Mouse (Mus musculus) embryo, embryonic 11 days (tissue): Measurements from ENCODE around the gene Adgrl4.
A peak's percentile ranks its signal among the peaks of the same experiment; 100 is the strongest.

Experiments
- DNase-seq: peaks from one replicate; pipeline ENCODE4 v3.0.0-alpha.2; 2015

The Adgrl4 gene

DNA sequence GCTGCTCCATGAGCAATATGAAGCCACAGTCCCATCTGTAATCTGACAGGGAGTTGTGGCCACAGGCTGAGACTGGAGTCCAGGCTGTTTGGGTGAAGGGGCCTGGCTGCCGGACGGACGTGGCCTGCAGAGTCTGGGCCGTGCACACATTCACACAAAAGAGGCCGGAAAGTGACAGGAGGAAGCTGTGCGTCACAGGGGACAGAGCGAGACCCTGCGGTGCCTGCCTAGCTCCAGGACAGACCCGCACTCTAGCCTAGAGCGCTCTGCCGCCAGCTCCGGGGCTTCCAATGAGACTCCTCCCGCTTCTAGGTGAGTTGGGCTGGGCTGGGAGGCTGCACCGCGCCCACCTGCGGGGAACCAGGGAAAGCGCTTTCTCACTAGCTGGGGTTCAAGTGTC, at the start of gene Adgrl4:
Gene Adgrl4 (plus strand): TSS at position 195 of the 400 bp plus-strand sequence.
- peak; percentile 62 for DNase-seq

DNA sequence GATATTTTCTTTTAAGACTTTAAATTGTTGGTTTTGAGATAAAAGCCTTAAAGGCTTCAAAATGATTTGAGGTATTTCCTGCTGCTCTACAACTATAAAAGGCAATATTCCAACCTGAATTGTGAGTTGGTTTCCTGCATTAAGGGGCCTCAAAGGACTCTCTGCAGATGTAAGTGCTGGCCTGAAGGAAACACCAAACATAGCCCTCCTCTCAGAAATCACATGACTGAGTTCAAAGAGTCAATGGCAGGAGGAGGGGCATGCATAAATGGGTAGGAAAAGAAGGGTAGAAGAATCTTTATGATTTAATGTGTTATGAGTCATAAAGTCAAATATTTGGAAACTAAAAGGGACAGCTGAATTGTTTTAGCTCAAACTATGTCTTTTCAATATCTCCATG, 46.8 kb upstream of the Adgrl4 start:
- no peak for DNase-seq

- DNase-seq = no peak
These were observed 44.8 kb upstream of the Adgrl4 start for GRCm38 (mm10) chr3:151392891-151393290.

DNA sequence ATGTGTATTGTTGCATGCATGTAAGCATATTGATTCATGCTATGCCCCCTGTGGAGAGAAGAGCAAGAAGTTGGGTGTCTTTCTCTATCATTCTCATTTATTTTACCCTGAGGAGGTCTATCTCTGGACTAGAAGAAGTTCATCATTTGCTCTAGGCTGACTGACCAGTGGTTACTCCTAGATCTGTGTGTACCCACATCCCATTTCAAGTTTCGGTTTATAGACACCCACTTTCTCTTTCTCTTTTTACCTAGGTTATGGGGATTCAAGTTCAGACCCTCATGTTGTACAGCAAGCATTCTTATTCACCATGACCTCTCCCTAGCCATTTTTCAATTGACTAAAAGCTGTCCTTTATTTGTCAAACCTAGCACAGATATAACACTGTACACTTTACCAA, 44.4 kb upstream of the Adgrl4 start:
- no peak for DNase-seq

GRCm38 (mm10) chr3:151399270-151399669, 38.4 kb upstream of the Adgrl4 start:
- no peak for DNase-seq

DNA sequence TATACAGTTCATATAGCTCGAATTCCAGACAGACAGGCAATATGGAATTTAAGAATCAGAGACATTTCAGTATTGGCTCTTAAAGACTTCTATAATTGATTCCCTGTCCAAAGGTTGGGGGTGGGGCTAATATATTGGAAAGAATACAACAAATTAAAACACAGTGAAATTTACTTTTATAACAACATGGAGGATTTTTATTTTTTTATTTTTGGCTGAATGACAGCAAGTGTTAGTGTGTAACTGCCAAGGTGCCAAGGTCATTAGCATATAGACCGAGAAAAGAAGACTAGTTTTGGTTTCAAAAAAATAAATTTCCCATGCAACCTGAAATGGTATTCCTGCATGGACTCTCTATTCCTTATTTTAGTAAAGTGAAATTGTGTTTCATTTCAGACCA, 26.7 kb upstream of the Adgrl4 start:
- DNase-seq = no peak

- DNase-seq = no peak
These were observed 26.2 kb upstream of the Adgrl4 start for GRCm38 (mm10) chr3:151411488-151411887.

GRCm38 (mm10) chr3:151416931-151417330, 20.8 kb upstream of the Adgrl4 start:
- DNase-seq = no peak

DNA sequence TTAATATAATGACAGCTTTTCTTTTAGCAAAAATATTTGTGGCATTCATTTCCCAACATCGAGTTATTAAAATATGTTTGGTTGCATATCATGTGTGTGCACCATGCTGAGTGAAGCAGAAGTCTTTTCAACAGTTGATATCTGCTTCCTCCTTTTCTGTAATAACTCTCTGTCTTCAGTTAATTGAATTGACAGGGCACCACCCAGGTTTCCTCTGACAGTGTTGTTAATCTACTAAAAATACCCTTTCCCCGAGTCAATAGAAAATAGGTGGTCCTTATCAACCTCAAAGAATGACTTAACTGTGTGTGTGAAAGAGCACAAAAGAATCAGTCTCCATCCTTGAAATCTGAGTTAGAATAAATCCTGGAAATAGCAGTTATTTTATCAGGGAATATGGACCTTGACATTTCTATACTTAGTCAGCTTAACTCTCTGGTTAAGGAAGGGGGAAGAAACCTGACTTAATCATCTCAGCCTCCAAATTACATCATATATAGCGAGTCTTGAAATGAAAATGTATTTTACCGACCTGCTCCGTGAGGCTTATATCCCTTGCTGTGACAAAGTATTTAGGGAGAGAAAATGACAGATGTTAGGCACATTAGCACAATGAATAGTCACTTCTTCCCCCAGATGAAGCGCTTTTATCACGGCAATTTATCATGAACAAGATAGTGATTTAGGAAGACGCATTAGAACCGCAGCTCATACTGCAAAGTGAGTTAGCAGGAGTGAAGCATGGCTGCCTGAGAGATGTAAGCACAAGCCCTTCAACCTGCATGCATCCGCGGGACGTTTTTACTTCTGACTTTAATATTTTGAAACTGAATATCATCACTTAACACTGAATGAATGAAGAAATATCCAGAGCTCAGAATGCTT, 19.8 kb upstream of the Adgrl4 start:
- no peak for DNase-seq

DNA sequence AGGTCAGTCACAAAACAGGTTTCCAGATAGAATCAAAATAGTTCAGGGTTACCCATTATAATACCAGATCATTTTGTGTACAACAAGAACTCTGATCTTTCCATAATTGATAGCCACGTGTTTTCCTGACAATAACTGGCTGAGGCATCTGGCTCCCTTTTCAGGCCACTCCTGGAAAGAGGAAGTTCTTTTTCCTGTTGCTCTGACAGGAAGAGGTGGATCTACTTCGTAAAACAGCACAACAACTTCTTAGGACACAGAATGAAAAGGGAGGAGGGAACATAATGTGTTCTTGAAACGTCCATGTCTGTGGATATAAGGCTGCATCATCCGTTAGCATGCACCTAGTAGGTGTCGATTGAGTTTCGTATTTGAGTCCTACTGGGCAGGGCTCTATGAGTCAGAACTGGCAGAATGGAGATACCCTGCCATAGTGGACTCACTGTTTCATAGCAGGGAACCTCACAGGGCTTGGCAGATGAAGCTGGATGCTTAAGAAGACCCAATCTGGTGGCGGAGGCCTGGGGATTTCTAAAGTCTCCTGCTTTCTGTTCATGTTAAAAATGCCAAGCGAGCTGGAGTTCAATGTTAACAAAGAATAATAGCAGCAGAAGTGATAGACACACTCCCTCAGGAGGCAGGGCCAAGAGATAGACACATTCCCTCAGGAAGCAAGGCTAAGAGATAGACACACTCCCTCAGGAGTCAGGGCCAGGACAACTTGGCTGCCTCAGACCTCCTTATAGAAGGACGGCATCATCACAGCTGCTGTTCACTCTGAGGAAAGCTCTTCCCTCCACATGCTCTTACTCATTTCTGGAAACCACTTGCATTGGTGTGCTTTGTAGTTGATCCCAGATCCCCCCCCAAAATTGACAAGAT, 13.1 kb upstream of the Adgrl4 start:
- no peak for DNase-seq

DNA sequence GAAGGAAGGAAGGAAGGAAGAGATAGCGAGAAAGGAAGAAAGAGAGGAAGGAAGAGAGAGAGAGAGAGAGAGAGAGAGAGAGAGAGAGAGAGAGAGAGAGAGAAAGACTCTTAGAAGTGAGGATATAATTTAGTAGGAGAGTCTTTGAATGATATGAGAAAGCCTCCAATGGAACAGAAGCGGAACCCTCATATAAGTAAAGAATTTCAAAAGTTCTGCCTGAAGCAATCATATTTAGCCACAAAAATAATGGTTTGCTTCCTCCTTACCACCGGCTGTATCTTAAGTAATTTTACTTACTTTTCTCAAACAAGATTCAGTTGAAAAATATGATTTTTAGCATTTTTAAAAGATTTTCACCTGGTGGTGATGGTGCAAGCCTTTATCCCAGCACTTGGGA, 7.6 kb upstream of the Adgrl4 start:
- DNase-seq = no peak

DNA sequence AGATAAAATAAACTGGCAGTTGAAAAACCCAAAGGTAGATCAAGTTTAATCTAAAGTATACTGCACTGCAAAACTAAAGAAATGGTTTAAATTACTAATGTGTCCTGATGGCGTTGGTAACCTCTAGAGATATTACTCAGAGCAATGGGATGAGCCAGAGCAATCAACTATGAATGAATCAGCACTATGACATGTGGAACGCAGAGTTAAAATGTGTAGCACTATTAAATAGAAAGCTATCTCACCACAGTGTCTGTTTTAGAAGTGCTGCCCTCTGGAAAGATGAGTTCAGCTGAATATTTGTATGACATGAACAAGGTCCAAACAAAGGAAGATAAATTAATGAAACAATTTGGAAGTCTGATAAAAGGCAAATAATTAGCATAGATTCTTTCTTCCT, 6.2 kb upstream of the Adgrl4 start:
- DNase-seq = no peak

DNA sequence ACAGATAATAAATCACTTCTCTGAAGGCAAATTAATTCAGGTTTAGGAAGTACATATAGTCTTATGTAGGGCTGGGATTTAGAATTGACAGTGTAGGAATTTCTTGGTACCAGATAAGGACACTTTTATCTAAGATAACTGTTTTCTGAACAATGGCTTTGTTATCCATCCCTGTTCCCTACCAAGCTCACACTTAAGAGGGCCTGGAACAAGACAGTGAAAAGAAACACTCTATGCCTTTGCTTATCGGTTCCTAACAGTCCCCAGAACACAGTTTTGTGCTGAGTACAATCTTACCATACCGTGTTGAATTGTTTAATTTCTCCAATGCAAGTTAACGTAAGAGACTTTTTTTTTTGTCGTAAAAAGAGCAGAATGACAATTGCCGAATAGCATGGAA, 677 bp downstream of the Adgrl4 start:
- DNase-seq = no peak

- DNase-seq = no peak
These were observed 2.3 kb downstream of the Adgrl4 start for GRCm38 (mm10) chr3:151439976-151440375.

- no peak for DNase-seq
These were observed 4.3 kb downstream of the Adgrl4 start for GRCm38 (mm10) chr3:151442026-151442425.

GRCm38 (mm10) chr3:151443486-151443885, 5.8 kb downstream of the Adgrl4 start:
- DNase-seq = no peak

DNA sequence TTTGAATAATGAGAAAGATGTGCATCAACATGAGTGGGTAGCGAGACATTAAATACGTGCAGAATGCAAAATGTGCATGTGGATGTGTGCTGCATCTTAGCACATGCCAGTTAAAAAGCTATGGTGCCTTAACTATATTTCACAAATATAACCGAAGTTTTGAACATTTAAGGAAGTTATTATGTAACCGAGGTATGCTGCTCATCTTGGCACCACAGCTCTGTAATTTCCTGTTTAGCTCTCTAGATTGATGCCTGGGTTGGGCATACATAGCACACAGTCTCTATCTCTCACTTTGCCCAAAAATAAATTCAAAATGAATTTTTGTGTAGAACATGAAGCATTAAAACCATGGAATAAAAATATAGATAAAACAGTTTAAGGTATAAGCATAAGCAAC, 6.6 kb downstream of the Adgrl4 start:
- DNase-seq = no peak

- no peak for DNase-seq
These were observed 8.2 kb downstream of the Adgrl4 start for GRCm38 (mm10) chr3:151445936-151446335.

GRCm38 (mm10) chr3:151454985-151455701, 17.5 kb downstream of the Adgrl4 start:
- no peak for DNase-seq

DNA sequence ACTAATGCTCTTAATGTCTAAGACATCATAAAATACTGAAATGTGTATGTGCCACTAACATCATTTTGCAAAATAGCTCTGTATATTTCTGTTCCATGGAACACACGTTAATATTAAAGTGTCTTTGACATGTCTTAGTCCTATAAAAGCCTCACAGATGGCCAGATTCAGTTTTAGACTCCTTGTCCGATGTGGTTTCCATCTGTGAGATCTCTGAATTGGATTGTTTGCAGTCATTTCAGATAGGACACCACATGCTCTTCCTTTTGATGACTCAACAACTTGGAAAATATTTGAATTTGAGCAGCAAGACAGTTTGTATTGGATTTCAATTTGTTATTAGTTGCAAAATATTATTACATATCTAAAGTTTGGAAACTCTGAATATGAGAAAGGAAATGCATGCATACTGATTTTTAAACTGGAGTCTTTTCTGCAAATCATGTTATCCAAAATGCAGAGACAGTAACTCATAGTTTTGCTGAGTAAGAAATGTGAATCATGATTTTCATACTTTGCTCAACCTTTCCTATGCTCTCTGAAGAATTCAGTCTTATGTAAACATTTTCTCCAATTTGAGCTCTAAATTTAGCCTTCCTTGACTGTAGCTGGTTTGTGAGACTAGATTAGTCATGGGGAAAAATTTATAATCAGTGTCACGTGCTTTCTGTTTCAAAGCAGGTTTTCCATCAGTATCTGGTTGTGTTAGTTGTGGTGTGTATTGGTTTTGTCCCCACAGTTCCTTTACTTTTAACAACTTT, 21.9 kb downstream of the Adgrl4 start:
- DNase-seq = no peak

DNA sequence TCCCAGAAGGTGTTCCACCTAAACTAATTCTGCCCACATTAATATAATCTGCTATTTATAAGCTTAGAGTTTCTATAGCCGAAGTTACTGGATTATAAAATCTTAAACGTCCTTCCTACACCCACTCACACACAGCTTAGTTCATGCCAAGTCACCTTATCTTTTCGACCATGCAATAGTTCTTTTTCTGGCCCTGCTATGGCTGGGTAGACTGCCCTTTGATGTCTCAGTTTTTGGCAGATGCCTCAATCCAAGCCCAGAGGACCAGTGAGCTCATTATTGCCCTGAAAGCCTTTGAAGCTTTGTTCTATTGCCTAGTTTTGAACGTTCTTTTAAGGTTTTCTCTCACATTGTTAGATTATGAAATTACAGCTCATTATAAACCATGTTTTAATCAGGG, 27.5 kb downstream of the Adgrl4 start:
- DNase-seq = no peak

DNA sequence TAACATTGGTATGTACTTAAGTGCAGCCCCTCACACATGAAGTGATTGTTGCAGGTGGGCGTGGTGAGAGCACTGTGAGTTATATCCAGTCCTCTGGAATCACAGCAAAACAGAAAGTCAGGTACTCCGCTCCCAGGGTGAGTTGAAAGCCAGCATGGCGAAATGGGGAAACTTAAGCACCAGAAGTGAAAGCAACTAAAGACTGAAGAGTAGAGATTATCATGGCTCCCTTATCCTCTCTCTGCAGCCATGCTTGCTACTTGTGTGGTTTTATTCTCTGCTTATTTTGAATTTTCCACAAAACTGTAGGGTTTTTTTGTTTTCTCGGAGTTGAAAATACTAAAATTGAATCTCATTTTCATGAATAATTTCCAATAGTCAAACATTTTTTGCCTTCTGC, 51.2 kb downstream of the Adgrl4 start:
- no peak for DNase-seq

GRCm38 (mm10) chr3:151505606-151506005, 67.9 kb downstream of the Adgrl4 start:
- no peak for DNase-seq
